Mouse (Mus musculus) splenic B cell, adult 2 months (primary cell): ENCODE results near the gene Hoxd10.

ENCODE experiments used
- DNase-seq: peaks from one replicate; pipeline ENCODE4 v3.0.0-alpha.2; 2011; ENCODE audit warnings: low read depth, low spot score
- H3K27me3 ChIP-seq: 2 replicates; pipeline ENCODE4 v1.6.1; 2012; ENCODE audit warnings: mild to moderate bottlenecking, low read length, moderate library complexity, mixed read lengths; ENCODE audit not compliant: control insufficient read depth, poor library complexity, insufficient read depth, severe bottlenecking
- H3K36me3 ChIP-seq: 2 replicates; pipeline ENCODE4 v1.6.1; 2012; ENCODE audit warnings: mild to moderate bottlenecking, low read length, moderate library complexity, mixed read lengths; ENCODE audit not compliant: control insufficient read depth, poor library complexity, insufficient read depth, severe bottlenecking

The Hoxd10 gene

DNA sequence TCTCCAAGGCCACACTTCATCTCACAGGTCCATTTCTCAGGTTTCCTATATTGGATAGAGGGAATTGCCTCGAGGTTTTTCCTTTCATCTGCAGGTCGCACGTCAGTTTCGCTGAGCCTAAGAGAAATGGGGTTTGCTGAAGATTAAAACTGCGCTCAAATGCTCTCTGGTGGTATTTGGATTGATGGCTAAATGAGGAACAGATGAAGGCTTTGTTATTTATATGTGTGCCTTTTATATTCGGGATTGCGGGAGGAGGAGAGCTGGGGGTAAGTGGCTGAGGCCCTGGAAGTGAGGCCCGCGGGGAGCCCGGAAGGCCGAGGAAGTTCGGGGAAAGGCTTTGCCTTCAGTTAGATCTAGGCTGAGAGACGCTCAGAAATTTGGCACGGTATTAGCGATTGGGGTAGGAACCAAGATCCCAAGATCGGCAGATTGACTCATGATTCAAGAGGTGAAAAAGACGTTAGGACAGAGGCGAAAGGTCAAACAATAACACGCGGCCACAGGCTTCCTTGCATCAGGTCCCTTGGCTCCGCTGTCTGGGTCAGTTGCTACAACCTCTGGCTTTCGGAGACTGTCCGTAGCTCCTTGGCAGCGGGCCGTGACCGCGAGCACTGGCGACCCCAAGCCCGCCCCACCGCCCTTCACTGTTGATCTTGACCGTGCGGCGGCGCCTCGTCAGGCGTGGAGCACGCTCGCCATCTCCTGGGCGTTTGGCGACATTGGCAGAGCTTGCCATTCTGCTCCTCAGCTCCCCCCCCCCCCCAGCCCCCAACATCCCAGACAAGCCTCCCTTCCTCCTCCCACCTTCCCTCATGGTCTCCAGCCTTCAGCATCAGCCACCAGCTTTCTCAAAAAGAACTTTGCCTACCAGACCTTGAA is 19.0 kb upstream of the Hoxd10 start:
- peak; percentile 71 for DNase-seq
- no peaks in the 10 kb centered on the region for H3K36me3 ChIP-seq
- peaks cover 6% of the 10 kb centered on the region for H3K27me3 ChIP-seq

DNA sequence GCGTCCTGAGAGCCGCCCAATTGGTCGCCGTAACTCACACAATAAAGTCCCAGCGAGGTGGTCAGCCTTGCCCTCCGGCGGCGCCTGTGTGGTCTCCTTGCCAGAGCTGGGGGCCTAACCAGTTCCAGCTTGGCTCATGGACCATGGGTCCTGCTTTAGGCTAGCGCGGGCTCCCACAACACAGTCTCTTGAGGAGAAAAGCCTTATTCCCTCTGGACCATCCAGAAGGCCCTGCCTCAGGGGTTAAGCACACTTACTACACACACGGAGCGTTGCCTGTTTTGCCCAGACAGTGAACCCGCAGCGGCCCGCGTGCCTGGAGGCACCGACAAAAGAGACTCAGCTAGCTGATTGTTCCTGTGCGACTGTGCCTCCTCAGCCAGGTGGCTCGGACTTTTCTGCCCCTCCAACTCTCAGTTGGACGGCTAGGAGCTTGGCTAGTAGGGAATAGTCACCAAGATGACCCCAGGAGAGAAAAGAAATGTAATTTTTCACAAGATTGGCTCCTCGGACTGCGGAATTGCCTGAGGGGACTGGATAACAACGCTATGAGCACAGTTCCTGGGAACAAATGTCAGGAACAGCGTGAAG is 17.8 kb upstream of the Hoxd10 start:
- no peak for DNase-seq
- Histone ChIP-seq H3K27me3 (peaks cover 2% of the 10 kb centered on the region; the same call in 1 of the 2 replicates), H3K36me3 (no peaks in the 10 kb centered on the region)

DNA sequence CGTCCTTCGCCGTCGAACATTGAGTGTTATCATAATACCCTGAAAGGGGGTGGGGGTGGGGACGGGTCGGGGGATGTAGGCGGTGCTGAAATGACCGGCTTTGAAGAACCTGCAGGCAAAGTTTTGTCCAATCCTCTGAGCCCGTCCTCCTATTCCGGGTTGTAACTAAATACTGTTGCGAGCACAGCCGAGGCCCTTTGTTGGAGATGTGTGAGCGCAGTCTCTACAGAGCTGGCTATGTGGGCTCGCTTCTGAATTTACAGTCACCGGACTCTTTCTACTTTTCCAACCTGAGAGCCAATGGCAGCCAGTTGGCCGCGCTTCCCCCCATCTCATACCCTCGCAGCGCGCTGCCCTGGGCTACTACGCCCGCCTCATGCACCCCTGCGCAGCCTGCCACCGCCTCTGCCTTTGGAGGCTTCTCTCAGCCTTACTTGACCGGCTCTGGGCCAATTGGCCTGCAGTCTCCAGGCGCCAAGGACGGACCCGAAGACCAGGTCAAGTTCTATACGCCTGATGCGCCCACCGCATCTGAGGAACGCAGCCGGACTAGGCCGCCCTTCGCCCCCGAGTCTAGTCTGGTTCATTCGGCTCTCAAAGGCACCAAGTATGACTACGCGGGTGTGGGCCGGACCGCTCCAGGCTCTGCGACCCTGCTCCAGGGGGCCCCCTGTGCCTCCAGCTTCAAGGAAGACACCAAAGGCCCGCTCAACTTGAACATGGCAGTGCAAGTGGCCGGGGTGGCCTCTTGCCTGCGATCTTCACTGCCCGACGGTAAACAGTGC is 16.7 kb upstream of the Hoxd10 start, which contains the start of gene Hoxd12:
Gene Hoxd12, plus strand, starts transcription at position 133 of the 785 bp plus-strand sequence.
- no peaks in the 10 kb centered on the region for H3K36me3 ChIP-seq
- no peak for DNase-seq
- H3K27me3 ChIP-seq, result peaks cover 2% of the 10 kb centered on the region

DNA sequence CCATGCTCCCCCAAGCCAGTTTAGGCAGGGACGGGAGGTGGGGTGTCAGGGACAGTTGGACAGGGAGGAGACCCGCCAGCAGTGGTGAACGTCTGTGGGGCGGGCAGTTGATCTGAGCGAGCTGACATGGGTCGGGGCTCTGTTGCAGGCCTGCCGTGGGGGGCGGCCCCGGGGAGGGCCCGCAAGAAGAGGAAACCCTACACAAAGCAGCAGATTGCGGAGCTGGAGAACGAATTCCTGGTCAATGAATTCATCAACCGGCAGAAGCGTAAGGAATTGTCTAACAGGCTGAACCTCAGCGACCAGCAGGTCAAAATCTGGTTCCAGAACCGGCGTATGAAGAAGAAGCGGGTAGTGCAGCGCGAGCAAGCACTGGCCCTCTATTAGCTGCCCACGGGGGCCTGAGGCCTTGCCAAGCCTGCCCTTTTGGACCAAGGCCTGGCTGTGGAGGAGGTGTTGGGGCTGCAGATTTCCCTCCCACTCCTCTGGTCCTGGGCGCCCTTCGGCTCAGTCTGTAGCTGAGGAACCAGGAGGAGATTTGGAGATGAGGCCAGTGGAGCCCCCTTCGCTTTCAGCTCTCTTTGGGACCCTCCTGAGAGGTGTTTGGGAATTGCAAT is 15.9 kb upstream of the Hoxd10 start:
- DNase-seq, result no peak
- Histone ChIP-seq H3K36me3 (no peaks in the 10 kb centered on the region), H3K27me3 (peaks cover 2% of the 10 kb centered on the region)

DNA sequence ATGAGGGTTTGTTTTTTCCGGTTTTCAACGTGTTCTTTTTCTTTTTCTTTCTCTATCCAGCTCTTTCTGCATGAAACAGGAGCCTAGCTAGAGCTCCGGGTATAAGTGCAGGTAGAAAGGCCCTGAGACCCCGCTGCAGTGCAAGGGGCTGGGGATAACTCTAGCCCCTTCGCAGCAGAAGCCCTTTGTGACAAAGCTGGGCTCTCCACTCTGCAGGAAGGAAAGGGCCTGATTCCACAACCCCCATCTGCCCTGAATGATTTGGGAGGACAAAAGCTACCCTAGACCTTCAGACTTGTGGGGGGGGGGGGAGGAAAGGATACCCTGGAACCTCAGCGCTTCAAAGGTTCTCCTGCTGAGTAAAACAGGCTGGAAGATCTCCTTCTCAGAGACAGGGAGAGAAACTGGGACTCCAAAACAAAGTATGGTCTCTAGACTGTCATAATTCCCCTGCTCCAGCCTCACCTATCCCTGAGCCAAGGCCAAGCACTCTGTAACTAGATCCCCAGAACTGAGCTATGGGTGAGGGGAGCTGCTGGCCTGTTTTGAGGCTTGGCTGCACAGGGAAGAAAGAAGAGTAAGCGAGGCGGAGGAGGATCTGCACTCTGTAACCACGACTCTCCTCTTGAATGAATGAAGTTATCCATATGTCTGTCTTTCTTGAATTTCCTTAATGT is 15.2 kb upstream of the Hoxd10 start:
- DNase-seq, result no peak
- peaks cover 2% of the 10 kb centered on the region for H3K27me3 ChIP-seq
- no peaks in the 10 kb centered on the region for H3K36me3 ChIP-seq

DNA sequence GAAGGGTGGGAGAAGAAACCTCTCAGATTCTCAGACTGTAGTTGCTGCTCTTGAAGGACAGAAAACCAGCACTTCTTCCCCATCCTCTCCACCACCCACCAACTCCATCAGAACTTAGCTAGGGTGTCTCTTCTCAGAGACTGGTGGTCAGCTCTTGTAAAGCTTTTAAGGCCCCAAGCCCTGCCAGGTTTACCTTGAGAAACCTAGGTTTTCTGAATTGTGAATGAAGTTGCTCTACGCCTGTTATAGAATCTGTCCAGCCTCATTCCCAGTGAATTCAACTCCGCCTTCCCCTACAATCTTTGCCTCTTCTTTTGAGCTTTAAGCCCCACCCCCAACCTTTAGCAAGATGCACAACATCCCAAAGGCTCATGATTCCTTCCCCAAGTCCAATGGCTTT is 14.6 kb upstream of the Hoxd10 start:
- H3K27me3 ChIP-seq, result peaks cover 2% of the 10 kb centered on the region
- H3K36me3 ChIP-seq, result no peaks in the 10 kb centered on the region
- no peak for DNase-seq

DNA sequence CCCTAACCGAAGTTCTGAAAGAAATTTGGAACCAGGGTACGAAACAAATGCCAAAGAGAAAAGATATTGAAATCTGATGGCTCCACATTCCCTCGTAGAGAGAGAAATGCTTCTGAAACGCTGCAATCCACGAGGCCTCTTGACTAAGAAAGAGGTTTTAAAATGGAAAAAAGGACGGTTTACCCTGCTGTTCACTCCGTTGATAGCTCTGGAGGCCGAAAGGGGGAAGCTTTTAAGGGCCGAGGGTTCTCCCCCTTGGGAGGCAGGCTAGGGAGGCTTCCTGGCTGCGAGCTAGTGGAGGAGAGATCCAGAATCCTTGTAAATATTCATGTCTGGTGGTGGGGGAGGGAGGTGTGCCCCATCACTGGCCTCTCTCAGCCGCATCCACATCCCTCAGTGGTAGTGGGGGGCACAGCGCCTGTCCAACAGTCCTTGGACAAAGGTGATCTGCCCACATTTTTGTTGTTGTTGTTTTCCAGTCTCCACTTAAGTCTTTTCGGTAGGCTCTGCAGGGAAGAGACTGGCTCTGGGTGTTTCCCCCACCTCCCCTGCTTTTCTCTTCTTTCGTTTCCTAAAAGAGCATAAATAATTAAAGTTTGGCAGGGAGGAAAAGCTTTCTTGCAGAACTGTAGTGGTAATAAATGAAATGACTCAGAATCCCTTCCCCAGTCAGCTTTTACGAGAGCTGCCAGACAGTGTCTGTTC is 12.7 kb upstream of the Hoxd10 start, which contains the start of gene Hoxd11:
Gene Hoxd11, plus strand, starts transcription at position 667 of the 705 bp plus-strand sequence.
- DNase-seq, result no peak
- no peaks in the 10 kb centered on the region for H3K36me3 ChIP-seq

DNA sequence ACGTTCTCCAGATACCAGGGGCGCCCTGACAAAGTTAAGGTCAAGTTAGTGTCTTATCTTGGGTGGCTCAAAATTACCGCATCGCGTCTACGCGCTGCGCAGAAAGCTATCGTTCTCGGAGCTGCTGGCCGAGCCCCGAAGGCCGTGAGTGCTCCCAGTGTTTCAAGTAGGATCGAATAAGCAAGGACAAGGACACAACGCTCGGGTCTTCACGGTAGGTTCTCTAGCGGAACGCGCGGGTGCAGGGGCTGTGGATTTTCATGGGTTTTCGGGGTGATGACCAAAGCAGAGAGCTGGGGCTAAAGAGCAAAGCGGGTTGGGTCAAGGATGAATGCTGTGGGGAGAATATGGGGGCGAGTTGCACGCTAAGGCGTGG is 12.1 kb upstream of the Hoxd10 start:
- no peak for DNase-seq
- no peaks in the 10 kb centered on the region for H3K36me3 ChIP-seq
- H3K27me3 ChIP-seq, result peaks cover 6% of the 10 kb centered on the region

More for the DNA sequence above, 12.7 kb upstream of the Hoxd10 start, which contains the start of gene Hoxd11:
- H3K27me3 ChIP-seq, result peaks cover 6% of the 10 kb centered on the region

DNA sequence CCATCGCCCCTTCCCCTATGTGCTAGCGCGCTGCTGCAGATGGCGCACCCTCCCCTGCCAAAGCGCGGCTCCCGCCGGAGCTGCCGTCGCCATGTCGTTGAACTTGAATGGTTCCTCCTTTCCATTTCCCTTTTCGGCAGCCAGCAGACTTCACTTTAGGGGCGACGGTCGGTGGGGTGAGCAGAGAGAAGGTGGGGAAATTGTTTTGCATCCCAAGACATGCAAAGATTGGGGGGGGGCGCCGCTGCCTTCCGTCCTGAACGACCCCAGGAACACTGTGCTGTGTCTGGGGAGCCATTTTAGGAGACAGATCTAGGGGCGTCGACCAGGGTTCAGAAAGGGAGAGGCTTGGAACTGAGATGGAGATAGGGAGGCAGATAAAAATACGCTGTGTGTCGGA is 11.7 kb upstream of the Hoxd10 start:
- Histone ChIP-seq H3K27me3 (peaks cover 6% of the 10 kb centered on the region), H3K36me3 (no peaks in the 10 kb centered on the region)
- DNase-seq, result no peak

DNA sequence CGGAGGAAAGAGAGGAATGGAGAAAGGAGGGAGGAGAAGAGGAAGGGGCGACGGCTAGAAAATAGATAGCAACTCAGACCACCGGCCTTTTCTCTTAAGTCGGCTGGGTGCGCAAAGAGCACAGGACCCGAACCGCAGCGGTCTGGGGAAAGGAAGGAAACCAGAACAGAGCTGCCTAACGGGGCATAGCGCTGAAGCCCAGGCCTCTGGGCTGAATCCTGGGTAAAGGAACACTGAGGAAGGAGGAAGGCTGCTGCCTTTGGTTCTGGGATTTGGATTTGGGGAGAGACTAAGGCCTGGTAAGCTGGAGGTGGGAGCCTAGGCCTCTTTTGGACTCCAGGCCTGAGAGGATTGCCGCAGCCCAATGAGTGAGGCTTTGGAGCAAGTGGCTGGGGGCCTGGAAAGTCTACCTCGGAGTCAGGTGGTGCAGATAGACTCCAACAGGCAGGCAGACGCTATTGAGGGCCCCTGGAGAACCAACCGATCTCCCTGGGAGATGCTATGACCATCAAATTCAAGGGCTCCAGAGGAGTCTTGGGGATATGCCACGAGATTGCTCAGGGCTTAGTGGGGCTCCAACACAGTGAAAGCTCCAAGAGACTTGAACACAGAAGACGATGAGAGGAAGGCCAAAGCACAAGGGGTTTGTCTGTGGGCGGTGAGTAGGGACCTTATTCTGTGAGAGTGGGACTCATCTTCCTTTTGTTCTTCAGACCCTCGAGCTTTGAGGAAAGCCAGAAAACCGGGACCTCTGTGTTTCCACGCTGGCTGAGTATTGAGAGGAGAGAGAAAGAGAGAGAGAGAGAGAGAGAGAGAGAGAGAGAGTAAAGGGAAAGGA is 10.9 kb upstream of the Hoxd10 start:
- H3K36me3 ChIP-seq, result no peaks in the 10 kb centered on the region
- H3K27me3 ChIP-seq, result peaks cover 6% of the 10 kb centered on the region

DNA sequence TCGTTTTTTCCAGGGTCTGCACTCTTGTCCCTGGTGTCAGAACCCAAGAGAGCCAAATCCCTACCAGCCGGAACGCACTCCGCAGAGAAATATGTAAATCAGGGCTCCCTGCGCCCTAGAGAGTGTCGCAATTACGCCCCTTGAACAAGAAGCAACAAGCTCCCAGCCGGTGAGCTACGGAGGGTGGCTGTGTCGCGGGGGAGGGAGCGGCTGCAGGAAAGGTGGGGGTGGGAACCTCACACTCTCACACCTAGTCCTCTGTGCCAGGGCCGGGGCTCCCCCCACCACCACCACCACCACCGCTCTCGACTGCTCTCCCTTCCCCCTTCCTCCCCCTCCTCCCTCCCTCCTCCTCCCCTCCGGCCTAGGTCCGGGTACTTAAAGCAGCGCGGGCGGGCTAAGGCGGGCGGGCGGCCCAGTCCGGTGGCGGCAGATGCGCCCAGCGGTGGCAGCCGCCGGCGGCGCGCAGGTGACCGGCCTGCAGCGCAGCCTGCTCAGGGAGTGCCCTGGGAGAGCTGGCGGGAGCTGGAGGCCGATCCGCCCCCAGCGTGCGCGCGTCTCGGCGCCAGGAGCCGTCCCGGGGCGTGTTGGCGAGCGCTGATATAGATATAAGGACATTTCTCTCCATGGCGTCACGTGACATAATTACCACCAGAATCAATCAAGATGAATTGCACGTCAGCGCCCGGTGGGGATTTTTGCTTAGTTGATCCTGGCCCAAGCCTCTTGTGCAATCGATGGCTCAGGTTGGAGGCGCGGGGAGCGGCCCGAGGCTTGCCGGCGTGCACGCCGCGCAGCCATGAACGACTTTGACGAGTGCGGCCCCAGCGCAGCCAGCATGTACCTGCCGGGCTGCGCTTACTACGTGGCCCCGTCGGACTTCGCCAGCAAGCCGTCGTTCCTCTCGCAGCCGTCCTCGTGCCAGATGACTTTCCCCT is 9.9 kb upstream of the Hoxd10 start:
- no peak for DNase-seq

More for the DNA sequence above, 10.9 kb upstream of the Hoxd10 start:
- no peak for DNase-seq

DNA sequence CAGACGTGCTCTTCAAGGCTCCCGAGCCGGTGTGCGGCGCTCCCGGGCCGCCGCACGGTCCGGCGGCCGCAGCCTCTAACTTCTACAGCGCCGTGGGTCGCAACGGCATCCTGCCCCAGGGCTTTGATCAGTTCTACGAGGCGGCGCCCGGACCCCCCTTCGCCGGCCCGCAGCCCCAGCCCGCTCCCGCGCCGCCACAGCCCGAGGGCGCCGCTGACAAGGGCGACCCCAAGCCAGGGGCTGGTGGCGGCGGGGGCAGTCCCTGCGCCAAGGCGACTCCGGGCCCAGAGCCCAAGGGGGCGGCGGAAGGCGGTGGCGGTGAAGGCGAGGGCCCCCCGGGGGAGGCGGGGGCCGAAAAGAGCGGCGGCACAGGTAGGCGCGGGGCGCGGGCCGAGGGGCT is 8.9 kb upstream of the Hoxd10 start:
- no peak for DNase-seq
- Histone ChIP-seq H3K27me3 (peaks cover 6% of the 10 kb centered on the region), H3K36me3 (no peaks in the 10 kb centered on the region)

More for the DNA sequence above, 9.9 kb upstream of the Hoxd10 start:
- peaks cover 6% of the 10 kb centered on the region for H3K27me3 ChIP-seq
- no peaks in the 10 kb centered on the region for H3K36me3 ChIP-seq
